Mouse (Mus musculus) T-cell, adult 66 days (primary cell): ENCODE results near the gene Cfb. TPM values are rescaled to one million over a fixed set of nuclear protein-coding genes. Genes with fewer than 3 reads are reported as not detected.

Experiments
- total RNA-seq, 2 experiments: library from RNA; stranded (reverse); gene quantifications; 3 replicates in 1 of 2; 4 replicates in 1 of 2; pipeline ENCODE4 v1.2.4; 2023

Gene Cfb
- total RNA-seq: under 1 TPM in 1 of 2 experiments, not detected in 1; 0.38 TPM

GRCm38 (mm10) chr17:34862416-34863081 is at the start of gene Cfb:
TSS of gene Cfb (minus strand) at chr17:34862518.

DNA sequence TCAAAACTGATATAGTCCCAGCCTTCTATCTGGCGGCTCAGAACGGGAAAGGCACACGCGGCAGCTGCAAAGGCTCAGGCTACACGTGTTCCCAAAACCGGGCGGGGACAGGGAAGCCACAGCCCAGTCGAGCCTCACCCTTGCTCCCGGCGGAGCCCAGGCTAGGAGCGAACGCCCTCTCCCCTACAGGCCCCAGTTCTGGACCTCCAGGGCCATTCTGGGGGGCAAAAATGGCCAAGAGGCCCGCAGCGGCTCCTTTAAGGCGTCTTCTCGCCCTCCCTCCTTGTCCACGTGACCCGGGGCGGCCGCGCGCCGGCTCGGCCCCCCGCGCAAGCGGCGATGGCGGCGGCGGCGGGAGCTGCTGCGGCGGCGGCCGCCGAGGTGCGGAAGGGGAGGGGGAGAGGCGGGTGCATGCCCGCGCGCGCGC is 35.9 kb upstream of the Cfb start, which contains the start of the genes C2 and Ehmt2:
Gene C2 (minus strand): TSS at position 106 of the 427 bp plus-strand sequence.
Gene Ehmt2 (plus strand): TSS at position 310 of the 427 bp plus-strand sequence.

GRCm38 (mm10) chr17:34881683-34882310 is 19.5 kb upstream of the Cfb start, which contains the start of gene Gm20547:
TSS of gene Gm20547 (minus strand) at chr17:34882042.

DNA sequence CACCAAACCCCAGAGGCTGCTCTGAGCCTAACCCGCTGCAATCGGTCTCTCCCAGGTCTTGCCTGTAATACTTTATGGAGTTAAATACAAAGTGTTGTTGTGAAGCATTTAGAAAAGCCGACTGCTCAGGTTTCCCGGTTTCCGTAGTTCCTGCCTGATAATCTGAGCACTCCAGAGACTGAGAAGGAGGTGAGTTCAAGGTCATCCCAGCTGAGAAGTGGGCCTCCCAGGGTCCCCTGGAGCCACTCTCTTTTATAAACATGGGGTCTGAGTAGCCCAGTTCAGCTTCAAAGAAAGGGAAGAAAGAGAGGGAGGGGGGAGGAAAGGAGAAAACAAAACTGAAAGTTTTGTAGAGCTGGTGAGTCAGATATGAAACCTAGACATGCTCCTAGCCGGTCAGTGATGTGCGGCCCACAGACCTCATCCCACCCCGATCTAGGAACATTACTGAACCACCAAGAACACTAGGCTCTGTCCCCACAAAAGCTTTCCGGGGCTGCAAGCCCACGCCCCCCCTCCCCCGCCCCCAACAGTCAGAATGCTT is 17.1 kb upstream of the Cfb start, which contains the start of gene Zbtb12:
Gene Zbtb12 (plus strand): TSS at position 148 of the 544 bp plus-strand sequence.

DNA sequence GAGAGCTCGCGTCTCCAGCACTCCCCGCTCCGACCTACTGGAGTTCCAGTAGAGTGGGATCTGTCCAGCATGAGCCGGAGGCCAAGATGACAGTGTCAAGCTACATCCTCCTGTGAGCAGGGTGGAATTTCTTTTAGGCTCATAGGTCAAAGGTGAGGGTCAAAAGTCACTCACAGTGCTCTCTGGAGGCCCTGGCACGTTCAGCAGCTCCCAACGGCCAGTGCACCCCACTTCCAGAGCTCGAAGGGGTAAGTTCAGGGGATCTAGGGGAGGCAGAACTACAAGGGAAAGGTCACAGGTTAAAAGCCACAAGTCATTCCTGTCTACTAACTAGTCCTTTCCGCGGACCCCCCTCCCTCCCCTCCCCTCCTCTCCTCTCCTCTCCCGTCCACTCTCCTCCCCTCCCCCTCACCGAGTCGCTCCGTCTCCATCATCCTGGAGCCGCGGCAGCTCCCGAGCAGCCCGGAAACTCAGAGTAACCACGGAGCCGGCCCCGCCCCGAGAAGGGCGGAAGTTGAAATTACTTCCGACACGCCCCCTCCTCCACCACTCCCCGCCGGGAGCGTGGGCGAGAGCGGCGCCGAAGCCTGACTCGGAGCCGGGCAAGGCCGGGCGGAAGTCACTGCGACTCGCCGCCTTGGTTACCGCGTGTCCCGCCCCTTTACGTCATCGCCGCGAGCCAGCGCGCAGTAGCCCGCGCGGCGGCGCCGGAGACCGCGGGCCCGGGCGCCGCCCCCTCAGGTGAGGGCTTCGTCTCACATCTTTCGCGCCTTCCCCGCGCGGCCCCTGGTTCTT is 12.4 kb downstream of the Cfb start, which contains the start of the genes Skiv2l and Nelfe:
Gene Skiv2l (minus strand): TSS at position 489 of the 795 bp plus-strand sequence.
Gene Nelfe (plus strand): TSS at position 670 of the 795 bp plus-strand sequence.

GRCm38 (mm10) chr17:34836856-34837221 is 25.5 kb downstream of the Cfb start, which contains the start of the genes Stk19 and Dxo:
TSS of gene Stk19 (minus strand) at chr17:34836945.
TSS of gene Dxo (plus strand) at chr17:34837019.

Other genes with a start within 250 kb of the Cfb start
- 1 to 10 TPM; 5.2 to 7.1 TPM for gene Egfl8, start 246.5 kb downstream of the Cfb start, total RNA-seq
- 10 to 100 TPM; 28.1 to 31.6 TPM for gene Ppt2, start 234.0 kb downstream of the Cfb start, total RNA-seq
- 10 to 100 TPM; 13.9 to 20.0 TPM for gene Prrt1, start 233.0 kb downstream of the Cfb start, total RNA-seq
- 1 to 10 TPM; 2.1 to 3.5 TPM for gene Fkbpl, start 217.8 kb downstream of the Cfb start, total RNA-seq
- 10 to 100 TPM; 46.2 to 55.1 TPM for gene Atf6b, start 215.4 kb downstream of the Cfb start, total RNA-seq
- under 1 TPM in 1 of 2 experiments, not detected in 1; 0.09 TPM for gene Tnxb, start 192.0 kb downstream of the Cfb start, total RNA-seq
- 1 to 10 TPM in 1 of 2 experiments, under 1 TPM in 1; 0.93 to 1.6 TPM for gene C4b, start 118.6 kb downstream of the Cfb start, total RNA-seq
- not detected for gene Cyp21a1, start 58.0 kb downstream of the Cfb start, total RNA-seq
- 10 to 100 TPM; 57.0 to 64.6 TPM for gene Stk19, start 25.6 kb downstream of the Cfb start, total RNA-seq
- 10 to 100 TPM; 74.3 to 76.9 TPM for gene Dxo, start 25.5 kb downstream of the Cfb start, total RNA-seq
- 100 to 1,000 TPM; 102 to 116 TPM for gene Skiv2l, start 12.3 kb downstream of the Cfb start, total RNA-seq
- 10 to 100 TPM; 29.5 to 31.1 TPM for gene Nelfe, start 12.1 kb downstream of the Cfb start, total RNA-seq
- gene Zbtb12, start 17.0 kb upstream of the Cfb start, total RNA-seq: 1 to 10 TPM; 4.7 to 5.7 TPM
- not detected for gene Gm20547, start 19.5 kb upstream of the Cfb start, total RNA-seq
- 1 to 10 TPM in 1 of 2 experiments, under 1 TPM in 1; 0.35 to 2.6 TPM for gene C2, start 35.7 kb upstream of the Cfb start, total RNA-seq
- 100 to 1,000 TPM; 127 to 138 TPM for gene Ehmt2, start 36.0 kb upstream of the Cfb start, total RNA-seq
- gene Slc44a4, start 51.9 kb upstream of the Cfb start, total RNA-seq: not detected
- gene Neu1, start 68.7 kb upstream of the Cfb start, total RNA-seq: 10 to 100 TPM; 43.5 to 54.2 TPM
- 10 to 100 TPM; 10.4 to 11.9 TPM for gene Hspa1b, start 96.7 kb upstream of the Cfb start, total RNA-seq
- gene Gm20481, start 107.4 kb upstream of the Cfb start, total RNA-seq: not detected
- 1 to 10 TPM; 3.2 to 3.6 TPM for gene Hspa1a, start 109.6 kb upstream of the Cfb start, total RNA-seq
- gene Hspa1l, start 110.2 kb upstream of the Cfb start, total RNA-seq: not detected
- gene Lsm2, start 119.3 kb upstream of the Cfb start, total RNA-seq: 10 to 100 TPM; 31.7 to 37.8 TPM
- gene Vars, start 138.5 kb upstream of the Cfb start, total RNA-seq: 100 to 1,000 TPM; 113 to 115 TPM
- gene Vwa7, start 154.1 kb upstream of the Cfb start, total RNA-seq: under 1 TPM; 0.47 to 0.52 TPM
- 1 to 10 TPM in 1 of 2 experiments, not detected in 1; 2.3 TPM for gene Sapcd1, start 165.5 kb upstream of the Cfb start, total RNA-seq
- gene Msh5, start 184.2 kb upstream of the Cfb start, total RNA-seq: 1 to 10 TPM; 2.0 to 3.3 TPM
- gene Clic1, start 187.4 kb upstream of the Cfb start, total RNA-seq: 100 to 1,000 TPM; 161 to 180 TPM
- 1 to 10 TPM in 1 of 2 experiments, under 1 TPM in 1; 0.86 to 4.1 TPM for gene Ddah2, start 196.5 kb upstream of the Cfb start, total RNA-seq
- not detected for gene Ly6g6c, start 202.9 kb upstream of the Cfb start, total RNA-seq
- gene Mpig6b, start 203.7 kb upstream of the Cfb start, total RNA-seq: not detected
- not detected for gene Ly6g6e, start 214.4 kb upstream of the Cfb start, total RNA-seq
- gene Ly6g6d, start 215.5 kb upstream of the Cfb start, total RNA-seq: not detected
- not detected for gene Ly6g6f, start 223.1 kb upstream of the Cfb start, total RNA-seq
- gene Abhd16a, start 226.7 kb upstream of the Cfb start, total RNA-seq: 10 to 100 TPM; 73.4 to 81.3 TPM
- not detected for gene Ly6g5c, start 245.8 kb upstream of the Cfb start, total RNA-seq